Mouse (Mus musculus) gastrocnemius, adult 2 months (tissue): ENCODE measurements at regions not wholly inside any gene's neighbourhood (a gene's known extent, or its start where the extent isn't known, plus 50 kb on each side); places are given as distances from the start of the nearest gene placed in this dataset.
"Not testable (repeated sequence)": the region's sequence is repeated elsewhere in the genome, so short reads cannot be mapped to it uniquely, and the experiment has no call there.

ENCODE experiments used
- DNase-seq: peaks from one replicate; pipeline ENCODE4 v3.0.0; 2022
- H3K27ac ChIP-seq: fragments of 200-600 bp; 2 replicates; pipeline ENCODE4 v1.8.1; 2022; ENCODE audit warnings: mild to moderate bottlenecking
- H3K4me3 ChIP-seq: fragments of 200-600 bp; 2 replicates; pipeline ENCODE4 v1.8.1; 2022; ENCODE audit warnings: mild to moderate bottlenecking, moderate library complexity
- CTCF ChIP-seq: fragments of 200-600 bp; IDR thresholded peaks from 2 replicates; pipeline ENCODE4 v1.8.1; 2022; ENCODE audit warnings: antibody characterized with exemption, mild to moderate bottlenecking, moderate library complexity
- intact Hi-C: fragments of 180-260 bp; cut with DNase I; formaldehyde crosslinking; loops from one replicate; pipeline ENCODE4 v1.15.1; 2025

DNA sequence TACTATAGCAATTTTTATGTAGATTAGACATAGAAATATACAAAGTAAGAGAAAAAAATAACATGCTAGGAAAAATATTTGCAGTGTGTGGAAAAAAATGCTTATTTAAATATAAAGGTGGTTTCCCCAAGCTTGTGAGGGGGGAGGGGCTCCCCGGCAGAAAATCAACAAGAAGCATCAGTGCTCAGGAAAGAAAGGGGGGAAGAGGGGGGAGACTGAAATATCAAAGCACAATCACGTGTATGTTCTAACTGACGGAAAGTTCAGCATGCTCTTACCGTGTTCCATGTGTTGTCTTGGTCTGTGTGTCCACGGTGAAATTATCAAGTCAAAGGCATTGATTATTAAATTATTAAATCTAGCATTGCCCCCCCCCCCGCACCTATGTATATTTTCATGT lies 92.3 kb upstream of the Tspan5 start:
- intact Hi-C loops = no loop called here
- Histone ChIP-seq H3K4me3 (no peak overlapping the region), H3K27ac (no peak overlapping the region)
- no peak for TF ChIP-seq CTCF
- DNase-seq = no peak

DNA sequence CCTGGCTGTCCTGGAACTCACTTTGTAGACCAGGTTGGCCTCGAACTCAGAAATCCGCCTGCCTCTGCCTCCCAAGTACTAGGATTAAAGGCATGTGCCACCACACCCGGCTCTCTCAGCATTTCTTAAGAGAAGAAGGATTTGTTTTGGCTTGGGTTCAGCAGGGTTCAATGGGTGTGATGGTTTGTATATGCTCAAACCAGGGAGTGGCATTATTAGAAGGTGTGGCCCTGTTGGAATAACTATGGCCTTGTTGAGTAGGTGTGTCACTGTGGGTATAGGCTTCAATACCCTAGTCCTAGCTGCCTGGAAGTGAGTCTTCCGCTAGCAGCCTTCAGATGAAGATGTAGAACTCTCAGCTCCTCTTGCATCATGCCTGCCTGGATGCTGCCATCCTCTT lies 91.3 kb upstream of the Tspan5 start:
- H3K27ac ChIP-seq, intact Hi-C loops: not testable (repeated sequence)

DNA sequence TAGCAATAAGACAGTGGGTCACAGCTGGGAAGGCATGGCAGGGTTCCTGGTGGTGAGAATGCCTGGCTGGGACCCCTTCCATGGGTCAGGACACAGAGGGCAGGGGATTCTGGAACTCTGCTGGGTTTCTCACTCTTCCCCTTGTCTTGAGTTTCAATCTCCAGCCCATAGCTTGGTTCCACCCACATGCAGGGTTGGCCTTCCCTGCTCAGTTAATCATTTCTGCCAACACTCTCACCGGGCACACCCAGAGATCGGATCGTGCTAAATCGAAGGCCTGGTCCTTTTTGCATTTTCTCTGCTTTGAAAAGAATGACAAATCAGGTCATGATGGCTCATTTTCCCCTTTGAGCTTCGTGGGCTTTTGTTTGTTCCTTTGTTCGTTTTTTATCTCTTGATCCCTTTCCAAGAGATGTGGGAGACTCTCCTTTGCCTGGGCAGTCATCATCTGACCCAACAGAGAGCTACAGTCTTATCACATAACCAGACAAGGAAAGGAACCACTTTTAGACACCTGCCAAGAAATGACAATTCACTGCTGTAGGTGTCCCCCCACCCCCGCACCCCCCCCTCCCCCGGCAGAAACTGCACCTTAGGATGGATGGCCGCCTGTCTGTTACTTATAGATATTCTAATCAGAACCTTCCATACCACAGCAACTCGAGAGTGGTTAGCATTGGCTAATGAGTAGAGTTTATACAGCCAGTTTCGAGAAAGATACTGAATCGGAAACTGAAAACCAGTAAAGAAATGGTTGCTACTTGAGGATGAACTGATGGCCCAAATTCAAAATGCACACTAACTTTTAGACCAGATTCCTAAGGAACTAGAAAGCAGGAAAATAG lies 90.4 kb upstream of the Tspan5 start:
- intact Hi-C loops = no loop called here
- DNase-seq = no peak
- Histone ChIP-seq H3K4me3 (no peak overlapping the region), H3K27ac (no peak overlapping the region)
- no peak for TF ChIP-seq CTCF

More for the DNA sequence above, 91.3 kb upstream of the Tspan5 start:
- DNase-seq, H3K4me3 ChIP-seq: not testable (repeated sequence)

DNA sequence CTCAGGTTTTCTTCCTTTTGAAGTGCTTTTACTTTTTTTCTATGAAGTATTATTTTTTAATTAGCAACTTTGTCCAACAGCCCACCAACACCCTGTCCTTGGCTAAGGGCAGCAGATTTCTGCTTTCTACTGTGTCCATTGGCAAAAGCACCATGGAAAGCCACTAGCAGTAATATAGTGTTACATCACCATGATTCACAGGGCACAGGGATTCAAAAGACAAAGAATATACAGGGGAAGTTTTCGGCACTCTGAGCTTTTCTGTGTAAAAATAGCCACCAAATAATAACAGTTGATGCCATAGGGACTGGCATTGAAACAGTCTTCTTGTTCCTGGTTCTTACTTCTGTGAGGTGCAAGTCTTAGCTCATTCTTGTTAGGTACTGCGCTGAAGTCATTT lies 89.8 kb upstream of the Tspan5 start:
- H3K4me3 ChIP-seq = no peak overlapping the region
- no peak for TF ChIP-seq CTCF
- intact Hi-C loops = no loop called here
- H3K27ac ChIP-seq = no peak overlapping the region
- no peak for DNase-seq

DNA sequence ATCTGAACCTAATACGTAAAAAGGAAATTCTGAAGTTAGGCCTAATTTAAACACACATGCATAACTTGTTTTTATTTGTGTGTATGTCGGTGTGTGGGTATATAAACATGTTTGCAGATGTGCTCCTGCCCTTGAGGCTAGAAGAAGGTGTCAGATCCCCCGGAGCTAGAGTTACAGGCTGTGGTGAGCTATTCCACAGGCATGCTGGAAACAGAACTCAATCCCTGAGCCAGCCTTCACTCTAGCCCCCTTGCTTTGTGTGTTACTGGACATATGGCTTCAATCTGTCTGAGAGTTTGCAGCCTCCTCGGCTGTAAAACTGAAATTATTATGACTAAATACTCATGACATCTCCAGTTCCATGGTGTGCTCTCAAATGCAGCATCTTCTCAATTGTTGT lies 89.3 kb upstream of the Tspan5 start:
- DNase-seq = no peak
- TF ChIP-seq CTCF = no peak
- intact Hi-C loops = no loop called here
- Histone ChIP-seq H3K27ac (no peak overlapping the region), H3K4me3 (no peak overlapping the region)

DNA sequence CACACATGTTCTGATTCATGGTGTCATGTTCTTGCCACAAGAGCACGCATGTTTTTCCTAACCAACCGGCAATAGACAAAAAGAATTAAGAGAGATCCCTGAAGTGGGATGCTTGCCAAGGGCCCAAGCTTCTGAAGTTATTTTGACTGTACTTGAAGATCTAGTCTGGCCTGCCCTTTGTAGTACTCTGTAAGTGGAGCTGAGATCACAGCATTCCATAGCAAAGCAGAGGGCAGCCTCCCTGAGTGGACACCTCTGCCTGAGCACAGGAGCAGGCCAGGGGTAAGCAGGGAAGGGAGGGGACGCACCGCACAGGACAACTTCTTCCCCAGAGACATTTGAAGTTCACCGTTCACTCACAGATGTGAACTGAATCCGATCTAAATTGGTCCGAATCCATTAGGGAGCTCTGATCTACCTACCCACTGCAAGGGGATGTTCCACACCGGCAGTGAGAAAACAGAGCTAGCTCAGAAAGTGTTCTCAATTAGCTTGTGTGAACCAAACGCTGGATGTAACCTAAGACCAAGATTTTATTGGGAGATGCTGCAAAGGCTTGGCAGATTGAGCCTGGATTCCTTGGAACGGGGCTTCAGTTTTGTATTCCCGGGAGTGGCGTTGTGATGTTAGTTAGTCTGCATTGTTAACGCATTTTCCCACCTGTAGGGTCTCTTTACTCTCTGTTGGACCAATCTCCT lies 88.3 kb upstream of the Tspan5 start:
- Histone ChIP-seq H3K4me3 (no peak overlapping the region), H3K27ac (no peak overlapping the region)
- intact Hi-C loops = no loop called here
- no peak for TF ChIP-seq CTCF
- DNase-seq = peak; percentile 22

DNA sequence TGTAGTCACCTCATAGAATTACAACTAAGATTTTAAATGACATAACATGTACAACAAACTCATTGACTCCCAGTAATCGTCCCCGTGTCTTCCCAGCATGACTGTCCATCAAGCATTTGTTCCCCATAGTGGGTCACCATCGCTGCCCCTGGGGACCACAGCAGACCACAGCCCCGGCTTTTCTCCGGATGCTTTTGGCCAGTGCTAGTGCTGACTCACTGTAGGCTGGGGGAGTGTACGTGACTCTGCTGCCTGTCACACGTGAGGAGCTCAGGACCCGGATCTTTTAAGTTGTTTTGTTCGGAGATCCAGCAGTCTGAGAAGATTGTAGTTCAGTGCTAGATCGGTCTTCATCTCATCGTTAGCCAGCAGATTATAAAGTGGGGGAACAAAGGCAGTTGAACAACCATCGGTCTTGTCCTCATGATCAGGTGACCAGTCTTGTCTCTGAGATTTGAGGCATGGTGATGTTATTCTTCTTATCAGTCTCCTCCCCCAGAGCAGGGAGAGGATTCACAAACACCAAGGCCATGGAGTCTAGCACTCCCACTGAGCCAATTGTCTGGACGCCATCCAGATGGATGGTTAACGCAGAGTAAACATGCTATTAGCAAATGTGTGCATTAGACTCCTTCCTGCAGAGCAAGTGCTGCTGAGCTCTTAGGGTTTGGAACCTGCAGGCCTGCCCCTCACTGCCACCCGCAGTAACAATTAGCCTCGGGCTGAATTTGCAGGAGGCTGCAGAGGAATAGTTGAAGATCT lies 87.2 kb upstream of the Tspan5 start:
- intact Hi-C loops = no loop called here
- TF ChIP-seq CTCF = no peak
- H3K4me3 ChIP-seq = no peak overlapping the region
- DNase-seq = no peak
- no peak overlapping the region for H3K27ac ChIP-seq

DNA sequence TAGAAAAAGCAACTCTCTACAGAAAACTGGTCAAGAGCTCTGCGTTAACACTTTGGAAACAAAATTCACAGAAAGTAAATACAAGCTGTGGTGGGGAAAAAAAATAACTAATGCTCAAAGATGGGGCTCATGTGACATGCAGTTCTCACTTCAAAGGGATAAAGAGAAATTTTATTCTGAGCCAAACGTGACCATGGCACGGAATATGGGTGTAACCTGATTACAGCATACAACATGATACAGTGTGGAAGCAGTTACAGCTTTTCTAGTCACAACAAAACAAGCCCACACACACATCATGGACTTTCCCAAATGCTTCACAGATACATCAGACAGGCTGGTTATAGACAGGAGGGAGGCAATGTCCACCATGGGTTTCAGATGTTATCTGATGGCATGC lies 86.5 kb upstream of the Tspan5 start:
- H3K27ac ChIP-seq = no peak overlapping the region
- intact Hi-C loops = no loop called here
- no peak overlapping the region for H3K4me3 ChIP-seq
- DNase-seq = no peak
- no peak for TF ChIP-seq CTCF

DNA sequence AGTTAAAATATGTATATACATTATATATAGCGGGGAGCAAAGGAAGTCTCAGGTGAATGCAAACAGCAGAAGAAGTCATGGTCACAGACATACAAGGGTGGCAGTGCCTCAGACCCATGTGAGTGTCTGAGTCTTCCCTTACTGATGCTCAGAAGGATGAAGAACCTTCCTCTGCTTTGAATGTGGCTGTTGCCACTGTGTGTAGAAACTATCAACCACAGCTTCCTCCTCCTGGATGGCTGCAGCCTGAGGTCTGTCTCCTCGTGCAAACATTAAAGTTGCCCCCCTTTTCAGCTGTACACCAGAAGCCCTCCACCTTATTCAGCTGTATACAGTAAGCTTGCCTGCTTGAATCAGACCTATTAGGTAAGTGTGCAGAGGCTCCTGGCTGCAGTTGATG lies 79.4 kb upstream of the Tspan5 start:
- H3K27ac ChIP-seq = no peak overlapping the region
- H3K4me3 ChIP-seq = no peak overlapping the region
- TF ChIP-seq CTCF = no peak
- intact Hi-C loops = no loop called here
- no peak for DNase-seq

DNA sequence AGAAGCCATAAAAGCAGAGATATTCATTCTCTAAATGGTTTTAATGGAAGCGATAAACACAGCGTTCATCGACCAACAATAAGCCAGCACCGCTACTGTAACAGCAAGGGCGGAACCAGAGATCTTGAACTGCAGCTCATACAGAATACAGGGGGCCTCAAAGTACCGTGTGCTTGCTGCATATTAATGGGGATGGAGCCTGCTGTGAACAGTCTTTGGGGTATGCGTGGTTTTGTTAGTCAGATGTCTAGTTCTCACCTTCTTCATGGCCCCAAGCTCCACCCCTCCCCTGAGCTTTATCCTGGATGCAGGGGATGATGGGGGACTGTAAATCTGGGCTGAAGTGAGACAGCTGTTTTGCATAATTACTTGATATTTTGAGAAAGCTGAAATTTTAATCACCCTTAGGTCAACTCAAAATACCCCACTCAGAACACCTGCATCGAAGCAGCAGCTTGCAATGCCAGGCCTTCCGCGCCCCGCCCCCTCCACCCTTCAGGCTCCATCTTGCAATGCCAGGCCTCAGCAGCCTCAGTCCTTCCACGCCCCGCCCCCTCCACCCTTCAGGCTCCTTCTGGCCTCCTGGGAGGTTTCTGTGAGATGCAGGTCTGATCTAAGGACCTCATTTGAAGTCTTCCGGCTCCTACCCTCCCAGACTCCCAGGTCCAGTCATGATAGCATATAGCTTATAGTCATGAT lies 73.5 kb upstream of the Tspan5 start:
- H3K27ac ChIP-seq = no peak overlapping the region
- DNase-seq = no peak
- intact Hi-C loops = no loop called here
- H3K4me3 ChIP-seq = no peak overlapping the region
- TF ChIP-seq CTCF = no peak

DNA sequence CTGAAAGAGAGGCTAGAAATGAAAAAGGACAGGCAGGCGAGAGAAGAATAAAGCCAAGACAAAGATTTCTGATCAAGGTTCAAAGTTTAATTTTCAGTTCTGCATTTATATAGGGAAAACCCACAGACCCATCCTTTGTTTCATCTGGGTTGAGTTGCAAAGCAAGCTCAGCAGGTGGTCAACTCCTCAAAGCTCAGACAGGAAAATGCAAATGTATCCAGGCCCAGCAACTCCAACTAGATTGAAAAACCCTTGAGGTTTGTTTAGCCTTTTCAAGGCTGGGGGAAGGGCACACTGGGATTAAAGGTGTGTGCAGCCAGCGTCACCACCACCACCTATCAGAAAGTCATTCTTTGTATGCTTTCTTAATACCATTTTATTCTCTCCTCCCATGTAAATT lies 66.1 kb upstream of the Tspan5 start:
- Histone ChIP-seq H3K27ac (no peak overlapping the region), H3K4me3 (no peak overlapping the region)
- no peak for TF ChIP-seq CTCF
- DNase-seq = no peak
- intact Hi-C loops = no loop called here

DNA sequence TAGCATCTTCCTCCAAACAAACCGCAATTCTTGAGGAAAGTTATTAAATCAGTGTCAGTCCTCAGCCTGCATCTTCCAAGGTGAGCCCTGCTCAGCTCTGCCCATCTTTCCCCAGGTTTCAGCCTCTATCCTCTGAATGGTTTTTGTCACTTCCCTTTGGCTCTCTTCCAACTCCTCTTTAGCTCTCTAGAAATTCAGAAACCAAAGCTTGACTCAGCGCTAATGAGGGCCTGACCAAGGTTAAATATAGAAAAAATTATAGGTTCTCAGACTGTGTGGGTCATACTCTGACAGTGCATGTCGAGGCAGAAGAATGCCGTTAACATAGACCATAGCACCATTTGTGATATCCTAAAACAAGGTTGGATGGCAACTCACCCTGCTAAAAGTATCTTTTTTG lies 63.6 kb upstream of the Tspan5 start:
- no peak for DNase-seq
- Histone ChIP-seq H3K27ac (no peak overlapping the region), H3K4me3 (no peak overlapping the region)
- no peak for TF ChIP-seq CTCF
- intact Hi-C loops = no loop called here
